Mouse (Mus musculus) lung, postnatal 0 days (tissue): ENCODE measurements at regions not wholly inside any gene's neighbourhood (a gene's known extent, or its start where the extent isn't known, plus 50 kb on each side); places are given as distances from the start of the nearest gene placed in this dataset.

Source experiments
- CTCF ChIP-seq: IDR thresholded peaks from 2 replicates; pipeline ENCODE4 v1.5.1; 2016; ENCODE audit warnings: antibody characterized with exemption, mild to moderate bottlenecking
- EP300 ChIP-seq: IDR thresholded peaks from 2 replicates; pipeline ENCODE4 v1.6.1; 2016; ENCODE audit warnings: antibody characterized with exemption, mild to moderate bottlenecking, control low read depth

DNA sequence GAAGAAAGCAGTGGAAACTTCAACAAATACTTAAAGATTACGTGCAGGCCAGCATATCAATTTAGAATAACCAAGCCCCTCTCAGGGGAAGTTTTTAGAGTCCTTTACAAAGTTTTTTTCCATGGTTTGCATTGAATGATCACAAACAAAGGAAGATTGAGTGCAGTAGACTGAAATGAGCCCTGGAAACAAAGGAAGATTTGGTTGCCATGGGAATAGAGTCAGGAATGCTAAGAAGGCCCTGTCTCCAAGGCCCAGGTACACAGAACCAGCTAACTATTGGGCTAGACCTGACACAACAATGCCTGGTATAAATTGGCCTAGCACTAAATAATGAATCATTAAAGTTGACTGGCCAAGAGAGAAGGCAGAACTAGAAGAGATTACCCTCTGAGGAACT, 49.9 kb upstream of the Nectin3 start:
- TF ChIP-seq CTCF (no peak), EP300 (no peak)
